Mouse (Mus musculus): ENCODE data around the gene Cdyl2. TPM values are rescaled to one million over a fixed set of nuclear protein-coding genes. Genes with fewer than 3 reads are reported as not detected.

Gene Cdyl2
- total RNA-seq, 1 experiment: 37.3 TPM

GRCm38 (mm10) chr8:116707496-116707895, 25.3 kb downstream of the Cdyl2 start:
- peaks cover 0 to 5% of the 10 kb centered on the region in 2 experiments; a peak in 1 of 4 replicates for H3K4me1 ChIP-seq (ENCODE audit: control insufficient read depth in 2 of 2, insufficient read depth in 2 of 2, low read length in 2 of 2, poor library complexity in 1 of 2)
- DNase-seq (ENCODE audit: low read depth, low spot score): no peak
- in situ Hi-C loops (cut with MboI; ENCODE audit: low sequenced_read_pairs in 2 of 2, unreplicated experiment in 2 of 2): no loop called here
- TF ChIP-seq MAFK (IDR thresholded peaks at IDR 0.05; ENCODE audit: insufficient read depth, low read depth, low read length) (no peak), ZNF384 (IDR thresholded peaks at IDR 0.05; ENCODE audit: low read depth, low read length) (no peak), CHD2 (IDR thresholded peaks at IDR 0.05; ENCODE audit: low read depth, low read length) (no peak), HCFC1 (IDR thresholded peaks at IDR 0.05; ENCODE audit: borderline replicate concordance, insufficient read depth, low read length) (no peak), ZC3H11A (IDR thresholded peaks at IDR 0.05; ENCODE audit: borderline replicate concordance, low read depth, low read length) (no peak)
- H3K36me3 ChIP-seq (ENCODE audit: control insufficient read depth, insufficient read depth, low read length, poor library complexity, severe bottlenecking): no peaks in the 10 kb centered on the region
- no peak overlapping the region for H3K9ac ChIP-seq (ENCODE audit: insufficient read depth, low read depth, low read length, poor library complexity, severe bottlenecking)
- no peaks in the 10 kb centered on the region for H3K9me3 ChIP-seq (ENCODE audit: control insufficient read depth, insufficient read depth, low read depth, low read length)
- no peak overlapping the region for H3K27ac ChIP-seq (ENCODE audit: insufficient read depth, low read depth, low read length, poor library complexity, severe bottlenecking)
- no peak overlapping the region for H3K4me3 ChIP-seq (ENCODE audit: insufficient read depth in 1 of 2, low read depth in 1 of 2, low read length in 2 of 2, poor library complexity in 1 of 2, severe bottlenecking in 1 of 2)

- Histone ChIP-seq H3K36me3 (ENCODE audit: control insufficient read depth, insufficient read depth, low read length, poor library complexity, severe bottlenecking) (no peaks in the 10 kb centered on the region; the same call in 1 of the 2 replicates), H3K9me3 (ENCODE audit: control insufficient read depth, insufficient read depth, low read depth, low read length) (no peaks in the 10 kb centered on the region), H3K9ac (ENCODE audit: insufficient read depth, low read depth, low read length, poor library complexity, severe bottlenecking) (no peak overlapping the region), H3K4me1 (ENCODE audit: control insufficient read depth in 2 of 2, insufficient read depth in 2 of 2, low read length in 2 of 2, poor library complexity in 1 of 2) (peaks cover 0 to 4% of the 10 kb centered on the region in 2 experiments; a peak in 1 of 4 replicates), H3K27ac (ENCODE audit: insufficient read depth, low read depth, low read length, poor library complexity, severe bottlenecking) (no peak overlapping the region), H3K4me3 (ENCODE audit: insufficient read depth in 1 of 2, low read depth in 1 of 2, low read length in 2 of 2, poor library complexity in 1 of 2, severe bottlenecking in 1 of 2) (peak overlapping the region in 1 of 2 experiments; percentile 57; a peak in 2 of 4 replicates)
- TF ChIP-seq CHD2 (IDR thresholded peaks at IDR 0.05; ENCODE audit: low read depth, low read length): no peak
- TF ChIP-seq MAFK (IDR thresholded peaks at IDR 0.05; ENCODE audit: insufficient read depth, low read depth, low read length): no peak
- no peak for TF ChIP-seq ZC3H11A (IDR thresholded peaks at IDR 0.05; ENCODE audit: borderline replicate concordance, low read depth, low read length)
- no peak for TF ChIP-seq ZNF384 (IDR thresholded peaks at IDR 0.05; ENCODE audit: low read depth, low read length)
- no peak for TF ChIP-seq HCFC1 (IDR thresholded peaks at IDR 0.05; ENCODE audit: borderline replicate concordance, insufficient read depth, low read length)
- in situ Hi-C loops (cut with MboI; ENCODE audit: low sequenced_read_pairs in 2 of 2, unreplicated experiment in 2 of 2): no loop called here
- peak; percentile 52 for DNase-seq (ENCODE audit: low read depth, low spot score)
Observed at GRCm38 (mm10) chr8:116702501-116702900, 30.3 kb downstream of the Cdyl2 start.

GRCm38 (mm10) chr8:116692931-116693330, 39.9 kb downstream of the Cdyl2 start:
- H3K9me3 ChIP-seq (ENCODE audit: control insufficient read depth, insufficient read depth, low read depth, low read length): no peaks in the 10 kb centered on the region
- no peaks in the 10 kb centered on the region for H3K4me1 ChIP-seq (ENCODE audit: control insufficient read depth in 2 of 2, insufficient read depth in 2 of 2, low read length in 2 of 2, poor library complexity in 1 of 2)
- DNase-seq (ENCODE audit: low read depth, low spot score): no peak
- peak overlapping the region in 1 of 2 experiments; percentile 3; a peak in 1 of 4 replicates for H3K4me3 ChIP-seq (ENCODE audit: insufficient read depth in 1 of 2, low read depth in 1 of 2, low read length in 2 of 2, poor library complexity in 1 of 2, severe bottlenecking in 1 of 2)
- peak overlapping the region; percentile 42; the same call in 1 of the 2 replicates for H3K9ac ChIP-seq (ENCODE audit: insufficient read depth, low read depth, low read length, poor library complexity, severe bottlenecking)
- in situ Hi-C loops (cut with MboI; ENCODE audit: low sequenced_read_pairs in 2 of 2, unreplicated experiment in 2 of 2): no loop called here
- TF ChIP-seq MAFK (IDR thresholded peaks at IDR 0.05; ENCODE audit: insufficient read depth, low read depth, low read length) (no peak), CHD2 (IDR thresholded peaks at IDR 0.05; ENCODE audit: low read depth, low read length) (no peak), ZC3H11A (IDR thresholded peaks at IDR 0.05; ENCODE audit: borderline replicate concordance, low read depth, low read length) (no peak), HCFC1 (IDR thresholded peaks at IDR 0.05; ENCODE audit: borderline replicate concordance, insufficient read depth, low read length) (no peak), ZNF384 (IDR thresholded peaks at IDR 0.05; ENCODE audit: low read depth, low read length) (no peak)
- H3K36me3 ChIP-seq (ENCODE audit: control insufficient read depth, insufficient read depth, low read length, poor library complexity, severe bottlenecking): no peaks in the 10 kb centered on the region
- no peak overlapping the region for H3K27ac ChIP-seq (ENCODE audit: insufficient read depth, low read depth, low read length, poor library complexity, severe bottlenecking)

DNA sequence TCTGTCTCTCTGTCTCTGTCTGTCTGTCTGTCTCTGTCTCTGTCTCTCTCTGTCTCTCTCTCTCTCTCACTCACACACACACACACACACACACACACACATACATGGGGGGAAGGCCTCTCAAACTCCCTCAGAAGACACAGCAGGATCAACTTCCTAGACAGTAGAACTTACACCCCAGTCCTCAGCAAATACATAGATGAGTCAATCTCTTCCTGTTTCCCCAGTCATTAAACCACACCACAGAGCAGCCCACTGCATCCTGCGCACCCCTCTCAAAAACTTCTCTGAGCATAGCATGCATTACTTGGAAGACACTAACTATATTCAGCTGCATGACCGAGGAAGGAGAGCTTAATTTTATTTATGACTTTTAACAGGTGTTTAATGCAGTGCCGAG, 43.0 kb downstream of the Cdyl2 start:
- DNase-seq (ENCODE audit: low read depth, low spot score): no peak
- no peak overlapping the region for H3K9ac ChIP-seq (ENCODE audit: insufficient read depth, low read depth, low read length, poor library complexity, severe bottlenecking)
- H3K36me3 ChIP-seq (ENCODE audit: control insufficient read depth, insufficient read depth, low read length, poor library complexity, severe bottlenecking): no peaks in the 10 kb centered on the region
- H3K27ac ChIP-seq (ENCODE audit: insufficient read depth, low read depth, low read length, poor library complexity, severe bottlenecking): no peak overlapping the region
- TF ChIP-seq ZNF384 (IDR thresholded peaks at IDR 0.05; ENCODE audit: low read depth, low read length) (no peak), MAFK (IDR thresholded peaks at IDR 0.05; ENCODE audit: insufficient read depth, low read depth, low read length) (no peak), ZC3H11A (IDR thresholded peaks at IDR 0.05; ENCODE audit: borderline replicate concordance, low read depth, low read length) (no peak), HCFC1 (IDR thresholded peaks at IDR 0.05; ENCODE audit: borderline replicate concordance, insufficient read depth, low read length) (no peak), CHD2 (IDR thresholded peaks at IDR 0.05; ENCODE audit: low read depth, low read length) (no peak)
- H3K4me3 ChIP-seq (ENCODE audit: insufficient read depth in 1 of 2, low read depth in 1 of 2, low read length in 2 of 2, poor library complexity in 1 of 2, severe bottlenecking in 1 of 2): no peak overlapping the region
- H3K4me1 ChIP-seq (ENCODE audit: control insufficient read depth in 2 of 2, insufficient read depth in 2 of 2, low read length in 2 of 2, poor library complexity in 1 of 2): no peaks in the 10 kb centered on the region
- in situ Hi-C loops (cut with MboI; ENCODE audit: low sequenced_read_pairs in 2 of 2, unreplicated experiment in 2 of 2): no loop called here
- no peaks in the 10 kb centered on the region for H3K9me3 ChIP-seq (ENCODE audit: control insufficient read depth, insufficient read depth, low read depth, low read length)
